Mouse (Mus musculus): Measurements from ENCODE around the gene Ly6g5b. TPM values are rescaled to one million over a fixed set of nuclear protein-coding genes. Genes with fewer than 3 reads are reported as not detected.
"Not testable (repeated sequence)": the region's sequence is repeated elsewhere in the genome, so short reads cannot be mapped to it uniquely, and the experiment has no call there.

Gene Ly6g5b
- polyA plus RNA-seq, 1 experiment from 2014 or later = 0.86 TPM

GRCm38 (mm10) chr17:35132174-35132560, 16.9 kb upstream of the Ly6g5b start:
- no peaks in the 10 kb centered on the region for H3K27me3 ChIP-seq (ENCODE audit: control insufficient read depth, insufficient read depth, low read length)
- H3K27ac ChIP-seq (ENCODE audit: low read depth, low read length) = no peak overlapping the region
- DNase-seq (ENCODE audit: low spot score, missing footprints) = no peak
- no peaks in the 10 kb centered on the region for H3K9me3 ChIP-seq (ENCODE audit: control insufficient read depth, low read length)
- no peak overlapping the region for H3K9ac ChIP-seq (ENCODE audit: low read length)
- H3K36me3 ChIP-seq (ENCODE audit: control insufficient read depth, insufficient read depth, low read length) = no peaks in the 10 kb centered on the region
- 82% methylated on average over 3 of the region's 3 CpGs for WGBS
- no peak for ATAC-seq (ENCODE audit: low FRiP score)
- H3K4me2 ChIP-seq = no peak overlapping the region
- no peak overlapping the region for H3K4me3 ChIP-seq (ENCODE audit: low read depth, low read length)
- H3K4me1 ChIP-seq (ENCODE audit: control insufficient read depth, insufficient read depth, low read length) = peaks cover 9% of the 10 kb centered on the region

- no peak within 1 kb of the TSS for H3K4me3 ChIP-seq (ENCODE audit: low read depth, low read length)
- H3K27me3 ChIP-seq (ENCODE audit: control insufficient read depth, insufficient read depth, low read length) = no peaks in the 10 kb centered on the region
- no peak for DNase-seq (ENCODE audit: low spot score, missing footprints)
- no peak within 1 kb of the TSS for H3K27ac ChIP-seq (ENCODE audit: low read depth, low read length)
- no peak within 1 kb of the TSS for H3K4me2 ChIP-seq
- H3K9me3 ChIP-seq (ENCODE audit: control insufficient read depth, low read length) = no peaks in the 10 kb centered on the region
- H3K4me1 ChIP-seq (ENCODE audit: control insufficient read depth, insufficient read depth, low read length) = peaks cover 9% of the 10 kb centered on the region
- no peak within 1 kb of the TSS for H3K9ac ChIP-seq (ENCODE audit: low read length)
- 87% methylated on average over 15 of the region's 15 CpGs for WGBS
- no peak for ATAC-seq (ENCODE audit: low FRiP score)
- no peaks in the 10 kb centered on the region for H3K36me3 ChIP-seq (ENCODE audit: control insufficient read depth, insufficient read depth, low read length)
These were observed 16.4 kb upstream of the Ly6g5b start, which contains the start of gene Apom for GRCm38 (mm10) chr17:35131500-35132173. Gene Apom, minus strand, starts transcription at chr17:35132050.

- H3K27ac ChIP-seq (ENCODE audit: low read depth, low read length) = no peak overlapping the region
- H3K4me2 ChIP-seq = no peak overlapping the region
- 90% methylated on average over 8 of the region's 8 CpGs for WGBS
- no peak for ATAC-seq (ENCODE audit: low FRiP score)
- H3K4me1 ChIP-seq (ENCODE audit: control insufficient read depth, insufficient read depth, low read length) = peaks cover 8% of the 10 kb centered on the region
- DNase-seq (ENCODE audit: low spot score, missing footprints) = no peak
- H3K9ac ChIP-seq (ENCODE audit: low read length) = no peak overlapping the region
- H3K4me3 ChIP-seq (ENCODE audit: low read depth, low read length) = no peak overlapping the region
- no peaks in the 10 kb centered on the region for H3K9me3 ChIP-seq (ENCODE audit: control insufficient read depth, low read length)
- H3K36me3 ChIP-seq (ENCODE audit: control insufficient read depth, insufficient read depth, low read length) = no peaks in the 10 kb centered on the region
- H3K27me3 ChIP-seq (ENCODE audit: control insufficient read depth, insufficient read depth, low read length) = no peaks in the 10 kb centered on the region
These were observed 15.8 kb upstream of the Ly6g5b start for GRCm38 (mm10) chr17:35131038-35131437.

GRCm38 (mm10) chr17:35128996-35129395, 13.8 kb upstream of the Ly6g5b start:
- no peak for ATAC-seq (ENCODE audit: low FRiP score)
- Histone ChIP-seq H3K4me3 (ENCODE audit: low read depth, low read length) (no peak overlapping the region), H3K4me2 (no peak overlapping the region)

GRCm38 (mm10) chr17:35127017-35127416, 11.8 kb upstream of the Ly6g5b start:
- DNase-seq (ENCODE audit: low spot score, missing footprints) (no peak), ATAC-seq (ENCODE audit: low FRiP score) (no peak)
- 78% methylated on average over 13 of the region's 13 CpGs for WGBS
- peak overlapping the region; percentile 62 for H3K4me3 ChIP-seq (ENCODE audit: low read depth, low read length)
- no peaks in the 10 kb centered on the region; the same call in 1 of the 2 replicates for H3K36me3 ChIP-seq (ENCODE audit: control insufficient read depth, insufficient read depth, low read length)
- no peak overlapping the region for H3K27ac ChIP-seq (ENCODE audit: low read depth, low read length)
- H3K9ac ChIP-seq (ENCODE audit: low read length) = peak overlapping the region; percentile 92; the same call in 1 of the 2 replicates
- H3K4me2 ChIP-seq = peak overlapping the region; percentile 75
- no peaks in the 10 kb centered on the region for H3K9me3 ChIP-seq (ENCODE audit: control insufficient read depth, low read length)
- no peaks in the 10 kb centered on the region for H3K27me3 ChIP-seq (ENCODE audit: control insufficient read depth, insufficient read depth, low read length)
- H3K4me1 ChIP-seq (ENCODE audit: control insufficient read depth, insufficient read depth, low read length) = peaks cover 16% of the 10 kb centered on the region

More at GRCm38 (mm10) chr17:35128996-35129395, 13.8 kb upstream of the Ly6g5b start:
- no peaks in the 10 kb centered on the region for H3K36me3 ChIP-seq (ENCODE audit: control insufficient read depth, insufficient read depth, low read length)
- peaks cover 14% of the 10 kb centered on the region for H3K4me1 ChIP-seq (ENCODE audit: control insufficient read depth, insufficient read depth, low read length)
- no peak for DNase-seq (ENCODE audit: low spot score, missing footprints)
- 69% methylated on average over 11 of the region's 11 CpGs for WGBS
- no peaks in the 10 kb centered on the region for H3K9me3 ChIP-seq (ENCODE audit: control insufficient read depth, low read length)
- no peak overlapping the region for H3K9ac ChIP-seq (ENCODE audit: low read length)
- no peak overlapping the region for H3K27ac ChIP-seq (ENCODE audit: low read depth, low read length)
- no peaks in the 10 kb centered on the region for H3K27me3 ChIP-seq (ENCODE audit: control insufficient read depth, insufficient read depth, low read length)

GRCm38 (mm10) chr17:35126206-35126611, 11.0 kb upstream of the Ly6g5b start, which contains the start of gene D17H6S53E:
Gene D17H6S53E, plus strand, starts transcription at chr17:35126373.
- peak; percentile 48 for ATAC-seq (ENCODE audit: low FRiP score)
- under 1% methylated on average over 36 of the region's 36 CpGs for WGBS

GRCm38 (mm10) chr17:35125578-35125977, 10.3 kb upstream of the Ly6g5b start:
- H3K27me3 ChIP-seq (ENCODE audit: control insufficient read depth, insufficient read depth, low read length) = no peaks in the 10 kb centered on the region
- peaks cover 16% of the 10 kb centered on the region for H3K4me1 ChIP-seq (ENCODE audit: control insufficient read depth, insufficient read depth, low read length)
- no peak overlapping the region for H3K27ac ChIP-seq (ENCODE audit: low read depth, low read length)
- H3K36me3 ChIP-seq (ENCODE audit: control insufficient read depth, insufficient read depth, low read length) = no peaks in the 10 kb centered on the region; the same call in 1 of the 2 replicates
- peak overlapping the region; percentile 62 for H3K4me3 ChIP-seq (ENCODE audit: low read depth, low read length)
- ATAC-seq (ENCODE audit: low FRiP score) (no peak), DNase-seq (ENCODE audit: low spot score, missing footprints) (no peak)
- 40% methylated on average over 6 of the region's 6 CpGs for WGBS
- no peaks in the 10 kb centered on the region for H3K9me3 ChIP-seq (ENCODE audit: control insufficient read depth, low read length)
- peak overlapping the region; percentile 92 for H3K9ac ChIP-seq (ENCODE audit: low read length)
- H3K4me2 ChIP-seq = peak overlapping the region; percentile 75

More at GRCm38 (mm10) chr17:35126206-35126611, 11.0 kb upstream of the Ly6g5b start, which contains the start of gene D17H6S53E:
- Histone ChIP-seq H3K36me3 (ENCODE audit: control insufficient read depth, insufficient read depth, low read length) (no peaks in the 10 kb centered on the region; the same call in 1 of the 2 replicates), H3K27ac (ENCODE audit: low read depth, low read length) (peak within 1 kb of the TSS; percentile 40), H3K4me2 (peak within 1 kb of the TSS; percentile 75), H3K4me3 (ENCODE audit: low read depth, low read length) (peak within 1 kb of the TSS; percentile 62), H3K4me1 (ENCODE audit: control insufficient read depth, insufficient read depth, low read length) (peaks cover 16% of the 10 kb centered on the region), H3K27me3 (ENCODE audit: control insufficient read depth, insufficient read depth, low read length) (no peaks in the 10 kb centered on the region), H3K9me3 (ENCODE audit: control insufficient read depth, low read length) (no peaks in the 10 kb centered on the region), H3K9ac (ENCODE audit: low read length) (peak within 1 kb of the TSS; percentile 92)
- peak; percentile 93 for DNase-seq (ENCODE audit: low spot score, missing footprints)

- Histone ChIP-seq H3K4me3 (ENCODE audit: low read depth, low read length) (no peak overlapping the region), H3K9ac (ENCODE audit: low read length) (no peak overlapping the region), H3K27ac (ENCODE audit: low read depth, low read length) (no peak overlapping the region), H3K4me1 (ENCODE audit: control insufficient read depth, insufficient read depth, low read length) (peaks cover 21% of the 10 kb centered on the region), H3K36me3 (ENCODE audit: control insufficient read depth, insufficient read depth, low read length) (no peaks in the 10 kb centered on the region; the same call in 1 of the 2 replicates), H3K4me2 (no peak overlapping the region), H3K9me3 (ENCODE audit: control insufficient read depth, low read length) (no peaks in the 10 kb centered on the region), H3K27me3 (ENCODE audit: control insufficient read depth, insufficient read depth, low read length) (no peaks in the 10 kb centered on the region)
- DNase-seq (ENCODE audit: low spot score, missing footprints) (no peak), ATAC-seq (ENCODE audit: low FRiP score) (no peak)
- WGBS = 100% methylated on average over 1 of the region's 1 CpGs
These were observed 9.9 kb upstream of the Ly6g5b start for GRCm38 (mm10) chr17:35125081-35125480.

GRCm38 (mm10) chr17:35124261-35124896, 9.2 kb upstream of the Ly6g5b start:
- H3K36me3 ChIP-seq (ENCODE audit: control insufficient read depth, insufficient read depth, low read length); H3K27ac ChIP-seq (ENCODE audit: low read depth, low read length); H3K4me2 ChIP-seq; DNase-seq (ENCODE audit: low spot score, missing footprints); H3K27me3 ChIP-seq (ENCODE audit: control insufficient read depth, insufficient read depth, low read length); H3K9me3 ChIP-seq (ENCODE audit: control insufficient read depth, low read length); ATAC-seq (ENCODE audit: low FRiP score); H3K4me3 ChIP-seq (ENCODE audit: low read depth, low read length); H3K9ac ChIP-seq (ENCODE audit: low read length): not testable (repeated sequence)
- H3K4me1 ChIP-seq (ENCODE audit: control insufficient read depth, insufficient read depth, low read length) = peaks cover 23% of the 10 kb centered on the region
- 93% methylated on average over 12 of the region's 12 CpGs for WGBS

Data from midbrain, embryonic 11.5 days (tissue).